Mouse (Mus musculus) bone marrow, adult 2 months (tissue): ENCODE results near the gene Cwc22.

ENCODE experiments used
- CTCF ChIP-seq: fragments of 200-500 bp; IDR thresholded peaks from 2 replicates; pipeline ENCODE4 v1.5.1; 2011; ENCODE audit warnings: low read length, control low read depth; ENCODE audit not compliant: control insufficient read depth, insufficient read depth
- POLR2A ChIP-seq: fragments of 200-500 bp; IDR thresholded peaks from 2 replicates; pipeline ENCODE4 v1.6.1; 2011; ENCODE audit warnings: low read depth, mild to moderate bottlenecking, control low read depth, low read length, borderline replicate concordance; ENCODE audit not compliant: control insufficient read depth

DNA sequence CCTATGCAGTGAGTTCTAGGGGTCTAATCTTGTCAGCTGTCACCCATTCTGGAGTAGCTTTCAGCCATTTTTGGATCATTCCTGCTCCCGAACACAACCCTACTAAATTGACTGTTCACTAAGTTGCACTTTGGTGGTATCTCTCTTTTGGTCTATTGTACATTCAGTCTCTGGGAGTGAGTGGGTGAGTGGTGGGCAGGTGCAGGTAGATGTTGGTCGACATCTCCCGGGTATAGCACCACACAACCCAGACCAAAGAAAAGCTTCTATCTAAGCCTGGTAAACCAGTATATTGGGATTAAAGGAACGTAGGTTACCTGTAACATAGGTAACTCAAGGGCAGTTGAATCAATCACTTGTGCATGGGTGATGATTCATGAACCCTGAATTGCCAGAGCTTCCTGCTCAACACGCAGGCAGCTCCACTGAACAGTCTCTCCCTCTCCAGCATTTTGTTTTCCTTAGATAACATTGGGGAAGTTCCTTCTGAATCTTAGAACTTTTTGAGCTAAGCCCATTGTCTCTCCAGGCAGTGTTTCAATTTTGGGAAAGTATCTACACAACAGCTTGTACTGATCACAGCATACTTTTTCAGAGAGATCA is 55.2 kb downstream of the Cwc22 start:
- no peak for TF ChIP-seq CTCF
- TF ChIP-seq POLR2A = no peak
